In genomic region chr15:95285199-95285598, GRCm38 (mm10) we compare ENCODE assay signal across 13 mouse cellular contexts.
A peak's percentile ranks its signal among the peaks of the same experiment; 100 is the strongest.
DNase-seq lines count a peak whose midpoint lies in the region; ATAC-seq lines count a peak whose summit lies in the region.
"Had no signal": no experiment of that assay in that cellular context is flagged by ENCODE, and none has a peak within 500 bp of the region (broad histone marks: within the 10 kb centered on the region; RNA-seq: fewer than 3 reads in every experiment).

No protein-coding gene starts in this region.

- no peaks in the 10 kb centered on the region for H3K27me3 ChIP-seq in forebrain, embryonic 15.5 days
- no peaks in the 10 kb centered on the region for H3K27me3 ChIP-seq in forebrain, embryonic 12.5 days
- H3K27me3 ChIP-seq in limb, embryonic 12.5 days, result no peaks in the 10 kb centered on the region
- H3K27me3 ChIP-seq in limb, embryonic 10.5 days (ENCODE audit: low read depth, poor library complexity, severe bottlenecking), result no peaks in the 10 kb centered on the region
- H3K27me3 ChIP-seq in embryonic facial prominence, embryonic 13.5 days, result no peaks in the 10 kb centered on the region
- H3K27me3 ChIP-seq: embryonic facial prominence, embryonic 12.5 days; intestine, embryonic 15.5 days; limb, embryonic 15.5 days had no signal

- ATAC-seq in forebrain, embryonic 15.5 days (replicated peaks), result 0 out of 2 replicates have a peak, but pooled peaks have one; percentile 38
- ATAC-seq in forebrain, embryonic 12.5 days (ENCODE audit: low FRiP score), result no peak
- no peak for ATAC-seq in limb, embryonic 12.5 days (ENCODE audit: insufficient number of reproducible peaks, insufficient read depth, low FRiP score, low TSS enrichment, low read depth)
- no peak for ATAC-seq in embryonic facial prominence, embryonic 13.5 days (ENCODE audit: insufficient number of reproducible peaks, insufficient read depth, low FRiP score, low TSS enrichment, low read depth)
- ATAC-seq in inflammation-experienced regulatory T-cells, adult 6 months, result no peak
- ATAC-seq: intestine, embryonic 15.5 days had no signal

- H3K9ac ChIP-seq in forebrain, embryonic 15.5 days (replicated peaks), result no peak overlapping the region
- H3K9ac ChIP-seq in forebrain, embryonic 12.5 days, result no peak overlapping the region
- H3K9ac ChIP-seq in limb, embryonic 12.5 days (replicated peaks), result no peak overlapping the region
- no peak overlapping the region for H3K9ac ChIP-seq in embryonic facial prominence, embryonic 13.5 days
- H3K9ac ChIP-seq: embryonic facial prominence, embryonic 12.5 days; intestine, embryonic 15.5 days; limb, embryonic 15.5 days; lung, embryonic 14.5 days had no signal

- WGBS in forebrain, embryonic 15.5 days, result 11% methylated on average over 6 of the region's 6 CpGs
- WGBS in forebrain, embryonic 12.5 days, result 11% methylated on average over 6 of the region's 6 CpGs
- WGBS in limb, embryonic 12.5 days, result 25% methylated on average over 6 of the region's 6 CpGs
- 60% methylated on average over 6 of the region's 6 CpGs for WGBS in limb, embryonic 10.5 days
- 12% methylated on average over 6 of the region's 6 CpGs for WGBS in embryonic facial prominence, embryonic 13.5 days

- no peak overlapping the region for H3K4me2 ChIP-seq in forebrain, embryonic 15.5 days (replicated peaks)
- no peak overlapping the region for H3K4me2 ChIP-seq in forebrain, embryonic 12.5 days
- H3K4me2 ChIP-seq in limb, embryonic 12.5 days, result peak overlapping the region; percentile 16; the same call in 1 of the 2 replicates
- H3K4me2 ChIP-seq in embryonic facial prominence, embryonic 13.5 days, result peak overlapping the region; percentile 11; the same call in 1 of the 2 replicates
- H3K4me2 ChIP-seq: embryonic facial prominence, embryonic 12.5 days; intestine, embryonic 15.5 days; limb, embryonic 15.5 days; lung, embryonic 14.5 days had no signal

- H3K27ac ChIP-seq in forebrain, embryonic 15.5 days (replicated peaks), result peak overlapping the region; percentile 47
- H3K27ac ChIP-seq in forebrain, embryonic 12.5 days, result no peak overlapping the region
- no peak overlapping the region for H3K27ac ChIP-seq in limb, embryonic 12.5 days
- H3K27ac ChIP-seq in limb, embryonic 10.5 days, result no peak overlapping the region
- no peak overlapping the region for H3K27ac ChIP-seq in embryonic facial prominence, embryonic 13.5 days
- H3K27ac ChIP-seq: embryonic facial prominence, embryonic 12.5 days; intestine, embryonic 15.5 days; limb, embryonic 15.5 days had no signal

- no peak for DNase-seq in limb, embryonic 10.5 days (ENCODE audit: low spot score)
- DNase-seq in retina, embryonic 14.5 days (ENCODE audit: low spot score), result peak; percentile 43
- DNase-seq in neural tube, embryonic 10.5 days (ENCODE audit: extremely low spot score, low spot score), result no peak
- DNase-seq: cerebellum, adult 18-20 months; lung, embryonic 14.5 days had no signal

- peaks cover 23% of the 10 kb centered on the region for H3K4me1 ChIP-seq in forebrain, embryonic 15.5 days
- peaks cover 18% of the 10 kb centered on the region for H3K4me1 ChIP-seq in forebrain, embryonic 12.5 days
- peaks cover 19% of the 10 kb centered on the region for H3K4me1 ChIP-seq in limb, embryonic 12.5 days (replicated peaks)
- H3K4me1 ChIP-seq in limb, embryonic 10.5 days, result peaks cover 34% of the 10 kb centered on the region
- H3K4me1 ChIP-seq in embryonic facial prominence, embryonic 13.5 days, result peaks cover 4% of the 10 kb centered on the region; the same call in 1 of the 2 replicates
- H3K4me1 ChIP-seq: embryonic facial prominence, embryonic 12.5 days; intestine, embryonic 15.5 days had no signal

- H3K4me3 ChIP-seq in forebrain, embryonic 15.5 days, result no peak overlapping the region
- H3K4me3 ChIP-seq in forebrain, embryonic 12.5 days (replicated peaks), result no peak overlapping the region
- H3K4me3 ChIP-seq in limb, embryonic 12.5 days (replicated peaks), result no peak overlapping the region
- H3K4me3 ChIP-seq in limb, embryonic 10.5 days, result no peak overlapping the region
- no peak overlapping the region for H3K4me3 ChIP-seq in embryonic facial prominence, embryonic 13.5 days
- H3K4me3 ChIP-seq: embryonic facial prominence, embryonic 12.5 days; intestine, embryonic 15.5 days; limb, embryonic 15.5 days had no signal

- no peaks in the 10 kb centered on the region for H3K36me3 ChIP-seq in forebrain, embryonic 15.5 days
- no peaks in the 10 kb centered on the region for H3K36me3 ChIP-seq in forebrain, embryonic 12.5 days (replicated peaks)
- H3K36me3 ChIP-seq in limb, embryonic 12.5 days, result no peaks in the 10 kb centered on the region
- no peaks in the 10 kb centered on the region for H3K36me3 ChIP-seq in limb, embryonic 10.5 days
- no peaks in the 10 kb centered on the region for H3K36me3 ChIP-seq in embryonic facial prominence, embryonic 13.5 days
- H3K36me3 ChIP-seq: embryonic facial prominence, embryonic 12.5 days; intestine, embryonic 15.5 days; limb, embryonic 15.5 days had no signal

- H3K9me3 ChIP-seq in forebrain, embryonic 15.5 days, result no peaks in the 10 kb centered on the region
- no peaks in the 10 kb centered on the region for H3K9me3 ChIP-seq in forebrain, embryonic 12.5 days
- H3K9me3 ChIP-seq in limb, embryonic 12.5 days, result no peaks in the 10 kb centered on the region
- no peaks in the 10 kb centered on the region for H3K9me3 ChIP-seq in limb, embryonic 10.5 days (replicated peaks)
- H3K9me3 ChIP-seq in embryonic facial prominence, embryonic 13.5 days, result no peaks in the 10 kb centered on the region
- H3K9me3 ChIP-seq: embryonic facial prominence, embryonic 12.5 days; intestine, embryonic 15.5 days; limb, embryonic 15.5 days had no signal

Comparison
In these comparisons a context has a peak if more than half of its experiments do, and no peak if none do; other contexts are left out.
1. H3K4me2 ChIP-seq: peak in limb, embryonic 12.5 days (single experiment) and embryonic facial prominence, embryonic 13.5 days (single experiment); none in forebrain, embryonic 15.5 days (single experiment) and forebrain, embryonic 12.5 days (single experiment).